Mouse (Mus musculus) stomach, embryonic 15.5 days (tissue): ENCODE results near the gene Pgpep1. TPM values are rescaled to one million over a fixed set of nuclear protein-coding genes. Genes with fewer than 3 reads are reported as not detected.

Source experiments
- ATAC-seq: fragments of 200-750 bp; cut with Nextera tagmentation; 2 replicates; pipeline ENCODE4 v1.8.0; 2017; ENCODE audit warnings: low read depth, moderate number of reproducible peaks, moderate TSS enrichment; ENCODE audit not compliant: insufficient read depth, low FRiP score
- H3K27ac ChIP-seq: fragments of 300-500 bp; sonication (generic); 2 replicates; pipeline ENCODE4 v1.5.1; 2015; ENCODE audit warnings: mild to moderate bottlenecking, inconsistent platforms
- H3K27me3 ChIP-seq: fragments of 300-500 bp; sonication (generic); replicated peaks from 2 replicates; pipeline ENCODE4 v1.6.1; 2015; ENCODE audit warnings: inconsistent platforms
- H3K36me3 ChIP-seq: fragments of 300-500 bp; sonication (generic); 2 replicates; pipeline ENCODE4 v1.6.1; 2015; ENCODE audit warnings: inconsistent platforms
- H3K4me1 ChIP-seq: fragments of 300-500 bp; sonication (generic); 2 replicates; pipeline ENCODE4 v1.6.1; 2015; ENCODE audit warnings: inconsistent platforms
- H3K4me2 ChIP-seq: fragments of 300-500 bp; sonication (generic); 2 replicates; pipeline ENCODE4 v1.6.1; 2015; ENCODE audit warnings: mild to moderate bottlenecking, inconsistent platforms
- H3K4me3 ChIP-seq: fragments of 300-500 bp; sonication (generic); replicated peaks from 2 replicates; pipeline ENCODE4 v1.5.1; 2015; ENCODE audit warnings: inconsistent platforms
- H3K9ac ChIP-seq: fragments of 300-500 bp; sonication (generic); 2 replicates; pipeline ENCODE4 v1.6.1; 2015; ENCODE audit warnings: inconsistent platforms
- H3K9me3 ChIP-seq: fragments of 300-500 bp; sonication (generic); 2 replicates; pipeline ENCODE4 v1.6.1; 2016; ENCODE audit warnings: inconsistent platforms
- WGBS: fragments of 180-500 bp; shearing (Covaris S2); methylation state at CpG from one replicate; pipeline ENCODE4 v1.1.7; 2015; 5-methylcytosine and 5-hydroxymethylcytosine counted together
- polyA plus RNA-seq: library from polyadenylated mRNA; unstranded; fragments of >200 nt; fragmentation: Nextera tagmentation; extraction: Ambion mirVana; gene quantifications from 2 replicates; pipeline ENCODE4 v1.2.1, GENCODE M21; 2015

Pgpep1 gene
- polyA plus RNA-seq, 1 experiment from 2014 or later = 49.9 TPM

- Histone ChIP-seq H3K27ac (peak within 1 kb of the TSS; percentile 99), H3K9me3 (no peaks in the 10 kb centered on the region), H3K27me3 (no peaks in the 10 kb centered on the region), H3K9ac (peak within 1 kb of the TSS; percentile 99), H3K4me3 (peak within 1 kb of the TSS; percentile 96), H3K36me3 (peaks cover 7% of the 10 kb centered on the region; the same call in 1 of the 2 replicates), H3K4me1 (peaks cover 40% of the 10 kb centered on the region), H3K4me2 (peak within 1 kb of the TSS; percentile 55)
- WGBS = under 1% methylated on average over 67 of the region's 69 CpGs
- peak; percentile 87 for ATAC-seq
Measured at GRCm38 (mm10) chr8:70698310-70699109, 38.3 kb upstream of the Pgpep1 start, which contains the start of gene Jund. Jund (plus strand) TSS chr8:70698949.

- peak overlapping the region; percentile 96 for H3K27ac ChIP-seq
- 62% methylated on average over 12 of the region's 12 CpGs for WGBS
- H3K9me3 ChIP-seq = no peaks in the 10 kb centered on the region
- no peaks in the 10 kb centered on the region for H3K27me3 ChIP-seq
- peaks cover 1% of the 10 kb centered on the region; the same call in 1 of the 2 replicates for H3K36me3 ChIP-seq
- no peak for ATAC-seq
- peak overlapping the region; percentile 96 for H3K4me3 ChIP-seq
- peaks cover 44% of the 10 kb centered on the region for H3K4me1 ChIP-seq
- H3K9ac ChIP-seq = no peak overlapping the region; the same call in 1 of the 2 replicates
- peak overlapping the region; percentile 54 for H3K4me2 ChIP-seq
Measured at GRCm38 (mm10) chr8:70697366-70698250, 37.4 kb upstream of the Pgpep1 start.

GRCm38 (mm10) chr8:70696946-70697345 is 36.8 kb upstream of the Pgpep1 start:
- Histone ChIP-seq H3K27me3 (no peaks in the 10 kb centered on the region), H3K4me2 (peak overlapping the region; percentile 57), H3K4me3 (0 out of 2 replicates have a peak overlapping the region, but pooled peaks have one; percentile 16), H3K9me3 (no peaks in the 10 kb centered on the region), H3K9ac (no peak overlapping the region), H3K4me1 (peaks cover 48% of the 10 kb centered on the region), H3K27ac (peak overlapping the region; percentile 96), H3K36me3 (no peaks in the 10 kb centered on the region)
- 39% methylated on average over 4 of the region's 4 CpGs for WGBS
- no peak for ATAC-seq

GRCm38 (mm10) chr8:70696019-70696885 is 36.1 kb upstream of the Pgpep1 start:
- Histone ChIP-seq H3K36me3 (no peaks in the 10 kb centered on the region), H3K27me3 (no peaks in the 10 kb centered on the region), H3K27ac (peak overlapping the region; percentile 96), H3K9ac (no peak overlapping the region; the same call in 1 of the 2 replicates), H3K4me2 (peak overlapping the region; percentile 57), H3K4me1 (peaks cover 50% of the 10 kb centered on the region), H3K9me3 (no peaks in the 10 kb centered on the region), H3K4me3 (peak overlapping the region; percentile 16)
- peak; percentile 15; the same call in 1 of the 2 replicates for ATAC-seq
- WGBS = 3% methylated on average over 31 of the region's 31 CpGs

DNA sequence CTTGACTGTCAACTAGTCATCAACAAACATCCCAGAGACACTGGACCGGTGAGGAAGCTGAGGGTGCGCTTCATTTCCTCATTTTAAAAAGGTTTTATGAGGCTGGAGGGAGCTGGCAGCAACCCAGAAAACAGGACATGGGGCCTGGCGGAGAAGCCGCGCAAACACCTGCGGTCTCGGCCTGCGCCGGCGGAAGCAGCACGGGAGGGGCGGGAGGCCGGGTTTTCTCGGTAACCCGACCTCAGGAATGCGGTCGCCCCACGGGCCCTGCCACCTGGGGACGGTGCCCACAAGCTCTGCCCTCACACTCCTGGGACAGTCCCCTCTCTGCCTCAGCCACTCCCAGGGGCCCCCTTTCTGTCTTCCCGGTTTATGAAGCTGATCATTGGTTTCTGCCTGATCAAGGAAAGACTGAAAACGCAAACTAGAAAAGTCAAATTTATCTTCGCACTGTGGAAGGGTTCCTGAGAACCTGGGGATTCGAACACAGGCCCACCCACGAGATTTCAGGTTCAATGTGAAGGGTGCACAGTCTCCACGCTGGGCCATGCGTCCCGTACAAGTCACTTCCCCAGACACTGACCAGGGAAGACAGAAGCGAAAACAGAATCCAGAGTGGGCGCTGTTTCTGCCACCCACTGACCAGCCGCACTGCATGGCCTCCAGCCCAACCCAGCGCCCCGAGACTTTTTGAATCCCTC is 35.3 kb upstream of the Pgpep1 start:
- H3K4me2 ChIP-seq = peak overlapping the region; percentile 57
- H3K27me3 ChIP-seq = no peaks in the 10 kb centered on the region
- 23% methylated on average over 32 of the region's 32 CpGs for WGBS
- ATAC-seq = no peak
- peaks cover 50% of the 10 kb centered on the region for H3K4me1 ChIP-seq
- no peak overlapping the region for H3K4me3 ChIP-seq
- peak overlapping the region; percentile 96 for H3K27ac ChIP-seq
- H3K9me3 ChIP-seq = no peaks in the 10 kb centered on the region
- H3K36me3 ChIP-seq = no peaks in the 10 kb centered on the region
- no peak overlapping the region; the same call in 1 of the 2 replicates for H3K9ac ChIP-seq

DNA sequence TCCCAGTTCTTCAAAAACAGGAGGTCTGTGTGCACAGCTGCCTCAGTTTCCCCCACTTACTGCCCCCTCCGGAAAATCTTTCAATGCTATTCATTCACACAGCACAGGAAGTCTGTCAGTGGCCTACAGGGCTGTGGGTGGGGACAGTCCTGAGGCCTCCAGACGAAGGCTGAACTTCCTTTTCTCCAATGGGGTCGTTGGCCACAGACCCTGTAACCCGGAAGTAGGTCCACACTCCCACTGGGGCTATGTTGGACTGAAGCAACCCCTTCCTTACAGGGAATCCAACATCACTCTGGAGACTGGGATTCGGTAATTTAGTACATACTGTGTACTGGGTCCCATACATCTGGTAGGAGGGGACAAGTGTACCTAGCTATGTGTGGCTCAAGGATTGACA is 33.4 kb upstream of the Pgpep1 start:
- no peak for ATAC-seq
- Histone ChIP-seq H3K27ac (no peak overlapping the region), H3K27me3 (no peaks in the 10 kb centered on the region), H3K4me2 (no peak overlapping the region), H3K4me1 (peaks cover 52% of the 10 kb centered on the region), H3K9ac (no peak overlapping the region), H3K36me3 (no peaks in the 10 kb centered on the region), H3K9me3 (no peaks in the 10 kb centered on the region), H3K4me3 (no peak overlapping the region)
- WGBS = 61% methylated on average over 5 of the region's 5 CpGs

DNA sequence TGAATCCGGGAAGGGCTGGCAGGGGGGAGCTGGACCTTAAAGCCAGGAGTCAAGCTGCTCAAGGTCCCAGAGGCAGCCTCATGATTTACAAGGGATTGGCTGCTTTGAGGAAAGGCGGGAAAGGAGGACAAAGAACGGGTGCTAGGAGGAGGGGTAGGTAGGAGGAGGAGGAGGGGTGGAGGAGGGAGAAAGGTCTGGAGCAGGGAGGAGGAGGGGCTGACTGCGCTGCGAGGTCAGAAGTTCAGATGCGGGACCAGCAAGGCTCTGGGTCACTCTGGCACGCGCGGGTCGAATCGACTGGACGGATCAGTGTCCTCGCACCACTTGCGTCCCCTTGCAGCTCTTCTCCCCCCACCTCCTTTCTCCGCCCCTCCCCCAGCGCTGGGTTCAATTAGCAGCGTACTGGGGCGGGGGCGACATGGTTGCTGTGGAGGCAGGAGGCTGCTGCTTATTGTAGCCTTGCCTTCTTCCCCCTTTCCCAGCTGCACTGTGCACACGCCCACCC is 31.6 kb upstream of the Pgpep1 start:
- ATAC-seq = peak; percentile 5; the same call in 1 of the 2 replicates
- no peaks in the 10 kb centered on the region for H3K9me3 ChIP-seq
- H3K27me3 ChIP-seq = no peaks in the 10 kb centered on the region
- no peaks in the 10 kb centered on the region for H3K36me3 ChIP-seq
- H3K9ac ChIP-seq = no peak overlapping the region
- H3K4me3 ChIP-seq = peak overlapping the region; percentile 34
- H3K4me2 ChIP-seq = peak overlapping the region; percentile 53
- H3K27ac ChIP-seq = peak overlapping the region; percentile 65
- WGBS = 3% methylated on average over 20 of the region's 20 CpGs
- peaks cover 52% of the 10 kb centered on the region for H3K4me1 ChIP-seq

DNA sequence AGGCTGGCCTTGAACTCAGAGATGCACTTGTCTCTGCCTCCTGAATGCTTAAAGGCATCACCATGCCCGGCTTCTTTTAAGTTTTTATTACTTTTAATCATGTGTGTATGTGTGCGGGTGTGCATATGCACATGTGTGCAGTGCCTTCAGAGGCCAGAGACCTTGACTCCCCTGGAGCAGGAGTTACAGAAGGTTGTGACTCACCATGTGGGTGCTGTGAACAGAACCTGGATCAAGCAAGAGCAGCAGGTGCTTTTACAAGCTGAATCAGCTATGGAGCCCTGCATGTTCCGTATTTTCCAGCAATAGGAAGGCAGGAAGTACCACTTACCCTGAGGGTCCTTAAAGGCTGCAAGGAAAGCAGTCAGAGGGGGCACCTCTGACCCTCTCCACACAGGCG is 31.0 kb upstream of the Pgpep1 start:
- Histone ChIP-seq H3K9me3 (no peaks in the 10 kb centered on the region), H3K9ac (no peak overlapping the region), H3K27ac (peak overlapping the region; percentile 65), H3K4me2 (peak overlapping the region; percentile 53), H3K4me1 (peaks cover 47% of the 10 kb centered on the region), H3K4me3 (peak overlapping the region; percentile 34), H3K36me3 (no peaks in the 10 kb centered on the region), H3K27me3 (no peaks in the 10 kb centered on the region)
- WGBS = 64% methylated on average over 4 of the region's 4 CpGs
- no peak for ATAC-seq

DNA sequence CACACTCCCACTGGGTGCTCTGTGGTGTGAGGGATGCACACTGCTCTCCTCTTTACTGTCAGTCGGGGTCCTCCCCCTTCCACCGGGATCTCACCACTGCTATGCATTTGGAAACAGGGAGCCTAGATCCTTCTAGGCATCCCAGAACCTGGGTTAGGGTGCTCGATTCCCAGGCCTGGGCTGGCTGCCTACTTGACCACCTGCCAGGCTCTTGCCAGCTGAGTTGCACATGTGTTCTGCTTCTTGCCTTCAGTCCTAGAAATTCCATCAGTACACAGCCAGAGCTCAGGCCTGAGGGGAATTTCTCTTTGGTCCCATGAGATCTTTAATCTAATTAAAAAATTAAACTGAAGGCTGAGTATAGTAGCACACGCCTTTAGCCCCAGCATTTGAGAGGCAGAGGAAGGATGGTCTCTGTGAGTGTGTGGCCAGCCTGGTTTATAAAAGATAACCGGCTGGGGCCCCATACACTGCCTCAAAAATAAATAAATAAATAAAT is 29.8 kb upstream of the Pgpep1 start:
- no peaks in the 10 kb centered on the region for H3K36me3 ChIP-seq
- H3K4me1 ChIP-seq = peaks cover 37% of the 10 kb centered on the region
- no peak overlapping the region for H3K4me3 ChIP-seq
- H3K9me3 ChIP-seq = no peaks in the 10 kb centered on the region
- H3K27me3 ChIP-seq = no peaks in the 10 kb centered on the region
- no peak; the same call in 1 of the 2 replicates for ATAC-seq
- no peak overlapping the region for H3K4me2 ChIP-seq
- WGBS = 65% methylated on average over 5 of the region's 5 CpGs
- no peak overlapping the region for H3K9ac ChIP-seq
- no peak overlapping the region for H3K27ac ChIP-seq

GRCm38 (mm10) chr8:70688136-70688535 is 27.9 kb upstream of the Pgpep1 start:
- no peak overlapping the region for H3K4me2 ChIP-seq
- no peaks in the 10 kb centered on the region for H3K9me3 ChIP-seq
- peaks cover 30% of the 10 kb centered on the region for H3K4me1 ChIP-seq
- WGBS = 86% methylated on average over 3 of the region's 3 CpGs
- no peak overlapping the region for H3K9ac ChIP-seq
- H3K27me3 ChIP-seq = no peaks in the 10 kb centered on the region
- no peak overlapping the region for H3K4me3 ChIP-seq
- no peak overlapping the region for H3K27ac ChIP-seq
- H3K36me3 ChIP-seq = no peaks in the 10 kb centered on the region
- no peak for ATAC-seq
